Comparison of ENCODE assay signal across 8 mouse cellular contexts in the genomic region with DNA sequence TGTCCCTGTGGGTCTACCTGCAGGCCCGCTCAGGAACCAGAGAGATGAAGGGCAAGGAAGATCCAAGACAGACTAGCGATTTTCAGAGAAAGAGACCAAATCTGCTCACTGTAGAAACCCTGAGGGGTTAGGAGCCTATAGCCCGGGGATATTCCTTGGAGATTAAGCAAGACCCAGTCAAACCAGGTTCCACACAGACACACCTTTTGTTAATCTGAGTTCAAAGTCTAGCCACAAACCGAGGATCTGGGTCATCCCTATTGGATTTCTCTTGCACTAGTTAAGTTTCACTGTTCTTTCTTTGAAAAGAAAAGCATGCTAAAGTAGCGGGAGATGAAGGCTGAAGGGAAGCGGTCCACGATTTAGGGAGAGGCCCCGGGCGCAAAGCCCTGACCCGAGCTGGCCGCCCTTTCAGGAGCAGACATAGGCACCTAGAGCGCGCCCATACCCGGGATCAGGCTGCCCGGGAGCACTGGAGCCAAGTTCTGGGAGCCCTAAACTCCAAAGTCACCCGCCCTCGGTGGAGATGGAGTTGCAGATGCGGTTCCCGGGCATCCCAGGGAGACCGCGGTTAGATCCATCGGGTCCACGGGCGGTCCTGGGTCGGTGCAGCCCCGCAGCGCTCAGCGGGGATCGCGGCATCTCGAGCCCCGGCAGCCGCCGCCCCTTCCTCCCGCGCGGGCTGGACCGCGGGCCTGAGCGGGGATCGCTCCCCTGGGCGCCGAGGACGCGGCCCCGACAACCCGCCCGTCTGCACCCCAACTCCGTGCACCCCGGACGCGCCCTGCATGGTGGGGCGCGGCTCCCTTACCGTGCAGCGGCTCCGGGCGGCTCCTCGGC. TPM values are rescaled to one million over a fixed set of nuclear protein-coding genes. Genes with fewer than 3 reads are reported as not detected.
DNase-seq lines count a peak whose midpoint lies in the region; ATAC-seq and TF ChIP-seq lines count a peak whose summit lies in the region.

No protein-coding gene starts in this region.

- 10% methylated on average over 54 of the region's 59 CpGs for WGBS in spleen, adult 2 months
- WGBS in heart, embryonic 12.5 days = 2% methylated on average over 55 of the region's 59 CpGs
- WGBS in limb, embryonic 11.5 days = 1% methylated on average over 45 of the region's 59 CpGs
- 2% methylated on average over 53 of the region's 59 CpGs for WGBS in midbrain, embryonic 15.5 days

- H3K4me1 ChIP-seq in spleen, adult 2 months (ENCODE audit: control insufficient read depth, insufficient read depth, insufficient read length) = peaks cover 2% of the 10 kb centered on the region; the same call in 1 of the 2 replicates
- peaks cover 13% of the 10 kb centered on the region for H3K4me1 ChIP-seq in heart, embryonic 12.5 days (replicated peaks)
- peaks cover 18% of the 10 kb centered on the region for H3K4me1 ChIP-seq in limb, embryonic 11.5 days (ENCODE audit: control insufficient read depth, insufficient read depth, low read length)
- H3K4me1 ChIP-seq in midbrain, embryonic 15.5 days = peaks cover 18% of the 10 kb centered on the region

- peak overlapping the region; percentile 89 for H3K4me2 ChIP-seq in heart, embryonic 12.5 days
- peak overlapping the region; percentile 80 for H3K4me2 ChIP-seq in limb, embryonic 11.5 days (ENCODE audit: low read depth, severe bottlenecking)
- H3K4me2 ChIP-seq in midbrain, embryonic 15.5 days = peak overlapping the region; percentile 99

- peak; percentile 60 for DNase-seq in adrenal gland, postnatal 14 days
- no peak for DNase-seq in adrenal gland, adult (ENCODE audit: inconsistent age in 2 of 2, low spot score in 1 of 2)
- no peak for DNase-seq in spleen, adult 2 months (ENCODE audit: low read depth in 1 of 2, low spot score in 2 of 2)
- DNase-seq in spleen, postnatal 10 days (ENCODE audit: low spot score in 2 of 2) = no peak
- DNase-seq in limb, embryonic 11.5 days (ENCODE audit: low spot score) = peak; percentile 73
- no peak for DNase-seq in ovary, postnatal 14 days (ENCODE audit: low spot score)

- peak overlapping the region; percentile 89 for H3K9ac ChIP-seq in heart, embryonic 12.5 days
- H3K9ac ChIP-seq in limb, embryonic 11.5 days (ENCODE audit: low read length) = peak overlapping the region; percentile 99
- peak overlapping the region; percentile 64 for H3K9ac ChIP-seq in midbrain, embryonic 15.5 days

- peak overlapping the region; percentile 60 for H3K4me3 ChIP-seq in spleen, adult 2 months (ENCODE audit: extremely low read depth, insufficient read depth, insufficient read length)
- peak overlapping the region; percentile 84 for H3K4me3 ChIP-seq in heart, embryonic 12.5 days
- peak overlapping the region; percentile 88 for H3K4me3 ChIP-seq in limb, embryonic 11.5 days (ENCODE audit: low read depth, low read length)
- peak overlapping the region; percentile 75 for H3K4me3 ChIP-seq in midbrain, embryonic 15.5 days

- H3K9me3 ChIP-seq in heart, embryonic 12.5 days (replicated peaks) = no peaks in the 10 kb centered on the region
- no peaks in the 10 kb centered on the region for H3K9me3 ChIP-seq in limb, embryonic 11.5 days (ENCODE audit: control insufficient read depth, low read length)
- H3K9me3 ChIP-seq in midbrain, embryonic 15.5 days = no peaks in the 10 kb centered on the region

- H3K27ac ChIP-seq in spleen, adult 2 months (ENCODE audit: insufficient read depth, low read length) = peak overlapping the region; percentile 53
- peak overlapping the region; percentile 72 for H3K27ac ChIP-seq in heart, embryonic 12.5 days (ENCODE audit: poor library complexity, severe bottlenecking)
- H3K27ac ChIP-seq in limb, embryonic 11.5 days (replicated peaks; ENCODE audit: low read depth, low read length) = peak overlapping the region; percentile 86
- peak overlapping the region; percentile 49; the same call in 1 of the 2 replicates for H3K27ac ChIP-seq in midbrain, embryonic 15.5 days

- ATAC-seq in heart, embryonic 12.5 days (ENCODE audit: insufficient number of reproducible peaks, low FRiP score) = peak; percentile 58
- peak; percentile 32; the same call in 1 of the 2 replicates for ATAC-seq in limb, embryonic 11.5 days (ENCODE audit: insufficient number of reproducible peaks, low FRiP score, low TSS enrichment, low read depth)
- ATAC-seq in midbrain, embryonic 15.5 days (replicated peaks) = peak; percentile 34

- H3K36me3 ChIP-seq in spleen, adult 2 months (ENCODE audit: control insufficient read depth, insufficient read depth, low read length) = no peaks in the 10 kb centered on the region
- no peaks in the 10 kb centered on the region for H3K36me3 ChIP-seq in heart, embryonic 12.5 days
- H3K36me3 ChIP-seq in limb, embryonic 11.5 days (ENCODE audit: control insufficient read depth, insufficient read depth, low read length) = no peaks in the 10 kb centered on the region
- no peaks in the 10 kb centered on the region for H3K36me3 ChIP-seq in midbrain, embryonic 15.5 days (replicated peaks)

- no peak for TF ChIP-seq POLR2A in spleen, adult 2 months (IDR thresholded peaks at IDR 0.05; ENCODE audit: low read depth, low read length)

- no peak for TF ChIP-seq CTCF in spleen, adult 2 months (IDR thresholded peaks at IDR 0.05; ENCODE audit: extremely low read depth, insufficient read depth, insufficient read length, insufficient replicate concordance)

- H3K27me3 ChIP-seq in spleen, adult 2 months (ENCODE audit: control insufficient read depth, insufficient read depth, low read length) = peaks cover 11% of the 10 kb centered on the region
- no peaks in the 10 kb centered on the region for H3K27me3 ChIP-seq in heart, embryonic 12.5 days (replicated peaks)
- H3K27me3 ChIP-seq in limb, embryonic 11.5 days (ENCODE audit: control insufficient read depth, insufficient read depth, low read length) = no peaks in the 10 kb centered on the region
- peaks cover 9% of the 10 kb centered on the region; the same call in 1 of the 2 replicates for H3K27me3 ChIP-seq in midbrain, embryonic 15.5 days (replicated peaks)

RNA-seq across cellular contexts. Expression of gene Wipf1, which starts 0.8 kb away (rescaled TPM):
- total RNA-seq in adrenal gland, postnatal 14 days (2021) = 21.6 and 29.3 TPM in 2 replicates
- 58.7 and 72.8 TPM in 2 replicates for polyA plus RNA-seq in spleen, adult 2 months (2012; rRNA removed)
- polyA plus RNA-seq in heart, embryonic 12.5 days (2016; fragmentation: Nextera tagmentation; extraction: Ambion mirVana) = 7.3 and 8.2 TPM in 2 replicates
- polyA plus RNA-seq in limb, embryonic 11.5 days (2014; fragmentation: Nextera tagmentation; extraction: Ambion mirVana) = 21.8 and 24.1 TPM in 2 replicates
- 2.3 and 2.7 TPM in 2 replicates for polyA plus RNA-seq in midbrain, embryonic 15.5 days (2015; fragmentation: Nextera tagmentation; extraction: Ambion mirVana)

RNA-seq across cellular contexts. Expression of gene Chrna1, which starts 51.4 kb away (rescaled TPM):
- not detected in 2 replicates for total RNA-seq in adrenal gland, postnatal 14 days (2021)
- not detected in 2 replicates for polyA plus RNA-seq in spleen, adult 2 months (2012; rRNA removed)
- 0.06 and 0.14 TPM in 2 replicates for polyA plus RNA-seq in heart, embryonic 12.5 days (2016; fragmentation: Nextera tagmentation; extraction: Ambion mirVana)
- polyA plus RNA-seq in limb, embryonic 11.5 days (2014; fragmentation: Nextera tagmentation; extraction: Ambion mirVana) = 2.9 and 3.5 TPM in 2 replicates
- 0.18 and 0.24 TPM in 2 replicates for polyA plus RNA-seq in midbrain, embryonic 15.5 days (2015; fragmentation: Nextera tagmentation; extraction: Ambion mirVana)

Comparison
In these comparisons a context has a peak if more than half of its experiments do, and no peak if none do; other contexts are left out.
1. DNase-seq: peak in adrenal gland, postnatal 14 days (single experiment) and limb, embryonic 11.5 days (single experiment); none in adrenal gland, adult (0 of 2), spleen, adult 2 months (0 of 2), spleen, postnatal 10 days (0 of 2) and ovary, postnatal 14 days (single experiment).
2. Peak in every context shown above with its lines, with median percentiles within 50 percentile points of each other: H3K27ac ChIP-seq, H3K4me3 ChIP-seq, ATAC-seq, H3K4me2 ChIP-seq and H3K9ac ChIP-seq.